Mouse (Mus musculus): ENCODE measurements at regions not wholly inside any gene's neighbourhood (a gene's known extent, or its start where the extent isn't known, plus 50 kb on each side); places are given as distances from the start of the nearest gene placed in this dataset.

DNA sequence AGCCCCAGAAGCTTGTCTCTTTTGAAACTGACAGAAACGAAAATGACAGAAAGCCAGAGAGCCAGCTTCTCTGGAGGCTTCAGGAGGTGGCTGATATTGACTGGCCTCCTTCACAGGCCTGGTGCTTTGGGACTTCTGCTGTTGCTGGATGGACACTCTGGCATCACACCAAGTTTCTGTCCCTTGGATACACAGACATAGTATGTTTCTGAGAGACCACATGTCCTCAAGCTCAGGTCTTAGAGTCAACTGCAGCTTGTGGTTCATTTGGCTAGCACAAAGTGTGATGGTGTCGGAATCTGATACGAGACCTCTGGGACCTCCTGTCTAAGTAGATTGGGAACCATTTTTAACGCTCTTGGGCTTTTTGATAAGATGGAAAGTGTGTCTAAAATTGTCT, 502.0 kb downstream of the Sqor start:
- DNase-seq (ENCODE audit: low read depth, low spot score): no peak

DNA sequence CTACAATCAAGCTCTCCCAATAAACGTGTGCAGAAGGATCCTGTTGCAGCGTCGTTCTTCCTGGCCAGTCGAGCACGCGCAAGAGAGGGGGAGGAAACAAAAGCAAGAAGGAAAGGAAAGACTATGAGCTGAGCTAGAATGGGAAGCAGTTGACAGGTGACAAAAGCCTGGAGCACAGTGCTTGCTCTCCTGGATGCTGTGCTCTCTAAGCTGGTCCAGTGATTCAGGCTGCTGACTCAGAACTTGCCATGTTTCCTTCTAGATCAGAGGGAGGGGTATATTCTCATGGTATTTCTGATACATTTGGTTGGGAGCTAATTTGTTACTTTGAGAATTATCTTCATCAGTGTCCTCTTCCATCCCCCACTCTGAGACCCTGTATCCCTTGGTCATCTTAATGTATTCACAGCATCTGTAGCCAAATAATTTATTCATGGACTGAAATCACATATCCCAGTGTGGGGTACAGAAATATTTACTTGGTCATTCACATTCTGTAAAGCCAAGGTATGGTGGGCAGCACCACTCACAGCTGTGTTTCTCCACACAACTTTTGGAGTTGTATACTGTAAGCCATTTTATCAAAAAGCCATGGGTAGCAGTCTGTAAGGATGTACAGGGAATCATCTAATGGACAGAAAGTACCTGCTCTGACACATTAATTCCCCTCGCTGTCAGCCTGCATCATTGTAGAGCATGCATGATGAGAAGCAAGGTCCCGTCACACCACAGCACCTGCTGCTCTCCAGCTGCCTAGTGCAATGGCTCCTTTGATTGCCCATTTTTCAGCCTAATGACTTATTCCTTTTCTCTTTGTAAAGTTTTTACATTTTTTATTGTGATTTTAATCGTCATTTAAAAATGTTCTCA, 510.1 kb downstream of the Sqor start:
- DNase-seq (ENCODE audit: low read depth, low spot score): no peak

DNA sequence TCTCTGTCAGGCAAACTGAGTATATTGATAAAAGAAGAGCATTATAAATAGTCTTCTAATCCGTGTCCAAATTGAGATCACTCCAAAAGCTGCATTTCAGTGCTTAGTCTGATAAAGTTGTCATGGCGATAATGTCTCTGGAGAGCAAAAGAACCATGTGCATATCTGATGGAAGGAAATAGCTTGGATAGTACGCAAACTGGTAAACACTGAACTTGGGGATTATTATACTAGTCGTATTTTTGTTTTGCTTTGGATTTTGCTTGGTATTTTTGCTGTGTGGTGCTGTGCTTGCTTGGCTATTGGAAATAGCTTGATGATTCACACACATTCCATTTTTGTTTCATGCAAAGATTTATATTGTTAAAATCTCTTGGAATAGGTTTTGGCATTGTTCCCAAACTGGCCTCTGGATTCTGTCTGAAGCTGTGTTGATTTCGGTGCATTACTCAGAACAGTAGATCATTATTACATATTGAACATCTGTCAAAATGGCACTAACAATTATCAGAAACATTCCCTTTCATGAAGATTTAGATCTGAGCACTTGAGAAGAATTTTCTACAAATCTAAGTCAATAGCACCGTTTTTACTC, 510.8 kb downstream of the Sqor start:
- no peak for DNase-seq (ENCODE audit: low read depth, low spot score)

DNA sequence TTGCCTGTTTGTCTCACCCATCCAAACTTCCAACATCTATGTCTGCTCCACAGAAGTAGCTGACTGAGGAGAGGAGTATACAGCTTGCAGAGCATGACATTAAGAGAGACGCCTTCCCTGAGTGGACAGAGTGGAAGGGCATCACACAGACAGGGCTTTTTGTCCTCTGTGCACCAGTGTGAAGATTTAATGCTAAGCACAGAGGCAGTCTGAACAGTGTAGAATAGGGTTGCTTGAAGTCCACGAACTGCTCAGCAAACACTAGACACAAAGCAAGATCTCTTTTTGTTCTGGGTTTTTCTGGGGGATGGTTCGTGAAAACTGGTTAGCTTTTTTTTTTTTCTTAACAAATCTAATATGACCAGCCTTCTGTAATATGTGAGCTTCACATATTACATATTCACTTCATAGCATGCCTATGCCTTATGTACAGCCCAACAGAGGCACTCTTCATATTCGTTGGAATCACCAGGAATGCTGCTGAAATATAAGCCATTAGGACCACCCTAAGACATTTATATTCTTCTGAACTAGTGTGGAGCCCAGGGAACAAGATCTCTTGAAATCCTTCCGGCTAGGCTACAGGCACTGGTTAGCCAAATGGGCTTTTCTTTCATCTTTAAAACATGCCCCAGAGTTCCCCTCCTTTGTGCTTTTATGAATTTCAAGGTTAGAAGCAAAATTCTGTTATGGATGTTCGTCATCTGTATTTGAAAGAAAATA, 546.7 kb downstream of the Sqor start:
- DNase-seq (ENCODE audit: low read depth, low spot score): no peak

DNA sequence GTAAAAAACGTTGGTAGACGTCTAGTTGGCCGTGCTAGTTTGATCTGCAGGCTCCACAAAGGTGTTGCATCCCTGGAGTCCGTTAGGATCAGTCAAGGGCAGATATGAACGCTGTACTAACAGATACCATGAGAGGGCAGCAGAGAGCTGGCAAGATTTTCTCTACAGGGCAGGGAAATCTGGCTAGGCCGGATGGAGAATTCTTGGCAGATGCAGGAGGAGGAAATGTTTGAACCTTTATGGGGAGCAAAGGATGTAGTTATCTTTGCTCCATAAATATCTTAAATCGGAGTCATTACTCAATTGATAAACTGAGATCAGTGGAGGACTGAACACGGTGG, 547.2 kb downstream of the Sqor start:
- DNase-seq (ENCODE audit: low read depth, low spot score): peak; percentile 54

DNA sequence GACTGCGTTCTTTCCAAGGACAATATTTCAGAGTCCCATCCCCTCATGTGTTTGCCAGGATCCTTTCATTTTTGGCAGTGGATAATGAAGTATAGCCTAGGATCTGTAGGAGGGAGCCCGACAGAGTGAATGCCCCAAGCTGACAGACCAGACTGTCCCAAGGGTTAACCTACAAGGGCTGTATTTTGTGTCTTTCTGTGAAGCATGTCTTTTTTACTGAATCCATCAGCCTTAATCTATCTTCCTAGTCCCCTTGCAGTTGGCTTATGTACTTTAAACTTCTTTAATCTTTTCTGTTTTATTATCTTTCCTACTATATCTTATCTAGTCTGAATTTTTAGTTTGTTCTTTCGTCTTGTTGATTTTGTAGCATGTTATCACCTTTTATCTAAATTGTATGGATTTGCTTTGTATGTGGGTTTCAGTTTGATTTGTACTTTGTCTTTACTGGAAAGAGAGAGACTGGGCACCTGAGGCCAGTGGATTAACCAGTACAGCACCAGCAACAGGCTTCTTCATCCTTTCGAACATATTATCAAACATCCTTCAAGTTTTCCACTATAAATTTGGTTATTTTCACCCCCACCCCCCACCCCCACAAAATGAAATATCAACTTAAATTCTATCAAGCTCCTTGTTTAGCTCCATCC, 555.5 kb downstream of the Sqor start:
- no peak for DNase-seq (ENCODE audit: low read depth, low spot score)

DNA sequence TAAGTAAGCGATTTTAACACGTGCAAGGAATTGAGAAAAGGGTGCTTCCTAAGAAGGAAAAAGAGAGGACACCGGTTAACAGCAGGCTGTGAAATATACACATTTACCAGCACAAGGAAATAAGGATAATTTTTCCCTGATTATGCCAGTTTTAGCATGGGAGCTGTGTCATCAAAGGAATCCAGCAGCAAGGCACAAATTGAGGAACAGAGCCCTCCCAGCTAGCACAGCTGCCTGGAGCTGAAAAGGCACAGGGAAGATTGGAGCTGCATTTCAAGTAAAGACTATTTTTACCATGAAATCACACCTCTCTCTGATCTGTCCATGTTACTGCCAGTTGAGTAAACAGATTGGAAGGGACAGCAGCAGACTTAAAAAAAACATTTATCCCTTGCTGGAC, 558.7 kb downstream of the Sqor start:
- no peak for DNase-seq (ENCODE audit: low read depth, low spot score)

DNA sequence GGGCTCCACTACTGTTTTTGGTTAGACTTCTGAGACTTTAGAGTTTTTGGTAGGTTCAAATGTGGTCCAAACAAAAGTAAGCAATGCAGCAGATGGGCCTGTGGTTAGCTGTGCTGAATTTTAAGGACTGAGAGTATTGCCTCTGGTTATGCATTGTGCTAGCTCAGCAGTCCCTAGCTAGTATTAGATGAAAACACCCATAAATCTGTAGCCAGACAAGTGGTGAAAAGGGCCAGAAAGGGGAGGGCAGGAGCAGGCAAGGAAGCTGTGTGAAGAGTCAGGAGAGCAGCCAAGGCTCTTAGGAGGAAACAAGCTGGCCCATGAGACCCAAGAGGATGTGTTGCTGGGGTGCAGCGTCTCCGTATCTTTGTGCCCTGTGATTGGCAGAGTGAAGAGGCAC, 559.9 kb downstream of the Sqor start:
- no peak for DNase-seq (ENCODE audit: low read depth, low spot score)

DNA sequence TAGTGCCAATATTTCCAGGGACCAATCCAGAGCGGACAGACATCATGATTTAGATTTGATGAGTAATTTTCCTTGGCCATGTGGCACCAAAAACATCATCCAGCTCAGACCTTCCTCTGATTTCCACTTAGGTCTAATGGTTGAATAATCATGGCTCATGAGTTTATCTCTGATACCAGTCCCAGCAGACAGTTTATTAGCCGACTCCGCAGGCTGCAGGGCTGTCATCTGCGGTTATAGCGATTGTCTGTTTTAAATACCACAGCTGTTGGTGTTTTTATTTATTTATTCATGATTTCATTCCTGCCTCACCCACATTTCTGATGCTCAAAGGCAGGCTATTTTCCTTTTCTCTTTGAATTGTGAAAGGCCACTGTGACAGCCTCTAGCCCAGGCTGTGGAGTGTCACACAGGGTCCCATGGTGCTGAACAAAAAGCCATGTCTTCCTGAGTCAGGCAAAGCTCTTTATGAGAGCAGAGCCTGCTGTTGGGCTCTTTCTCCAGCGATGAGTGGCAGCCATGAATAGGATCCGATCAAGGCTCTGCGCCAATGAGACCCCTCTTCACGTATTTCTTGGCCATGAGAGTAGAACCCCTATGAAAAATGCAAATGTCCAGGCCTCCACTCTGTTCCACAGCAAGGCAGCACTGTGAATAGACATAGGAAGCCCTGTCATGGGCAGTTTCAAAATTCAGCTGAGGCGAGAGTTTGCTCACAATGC, 584.7 kb downstream of the Sqor start:
- no peak for DNase-seq (ENCODE audit: low read depth, low spot score)

DNA sequence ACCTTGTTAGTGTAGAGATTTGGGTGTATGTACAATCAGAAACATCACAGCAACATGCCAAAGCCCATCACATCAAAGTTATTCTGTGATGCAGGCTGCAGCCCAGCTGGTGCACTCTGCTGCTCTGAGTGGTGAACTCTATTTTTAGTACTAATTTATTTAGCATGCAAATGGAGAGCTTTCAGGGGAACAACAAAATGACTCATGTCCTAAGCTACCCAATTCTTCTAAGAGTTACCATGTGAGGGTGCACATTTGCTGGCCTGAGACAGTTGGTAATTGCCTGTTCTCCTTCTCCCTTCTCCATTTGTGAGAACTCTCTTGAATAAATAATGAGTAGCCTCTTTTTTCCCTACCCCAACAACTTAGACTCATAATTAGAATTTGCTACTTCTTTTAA, 599.2 kb downstream of the Sqor start:
- DNase-seq (ENCODE audit: low read depth, low spot score): peak; percentile 9

DNA sequence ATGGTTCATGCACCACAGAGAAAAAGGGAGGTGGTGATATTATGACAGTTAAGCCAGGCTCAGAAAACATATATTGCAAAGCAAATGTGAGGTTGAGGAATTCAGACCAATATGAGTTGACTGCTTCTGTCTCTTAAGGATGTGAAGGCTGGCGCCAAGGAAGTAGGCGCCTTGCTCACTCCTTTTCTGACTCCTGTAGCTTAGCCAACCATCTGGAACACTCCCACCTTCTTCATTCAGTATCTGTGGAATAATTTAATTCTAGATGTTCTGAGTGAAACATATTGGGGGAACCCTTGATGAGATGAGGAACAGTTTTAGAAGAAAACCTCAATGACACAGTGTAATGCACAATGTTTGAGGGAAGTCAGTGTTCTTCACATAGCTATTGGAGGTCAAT, 601.5 kb downstream of the Sqor start:
- no peak for DNase-seq (ENCODE audit: low read depth, low spot score)

DNA sequence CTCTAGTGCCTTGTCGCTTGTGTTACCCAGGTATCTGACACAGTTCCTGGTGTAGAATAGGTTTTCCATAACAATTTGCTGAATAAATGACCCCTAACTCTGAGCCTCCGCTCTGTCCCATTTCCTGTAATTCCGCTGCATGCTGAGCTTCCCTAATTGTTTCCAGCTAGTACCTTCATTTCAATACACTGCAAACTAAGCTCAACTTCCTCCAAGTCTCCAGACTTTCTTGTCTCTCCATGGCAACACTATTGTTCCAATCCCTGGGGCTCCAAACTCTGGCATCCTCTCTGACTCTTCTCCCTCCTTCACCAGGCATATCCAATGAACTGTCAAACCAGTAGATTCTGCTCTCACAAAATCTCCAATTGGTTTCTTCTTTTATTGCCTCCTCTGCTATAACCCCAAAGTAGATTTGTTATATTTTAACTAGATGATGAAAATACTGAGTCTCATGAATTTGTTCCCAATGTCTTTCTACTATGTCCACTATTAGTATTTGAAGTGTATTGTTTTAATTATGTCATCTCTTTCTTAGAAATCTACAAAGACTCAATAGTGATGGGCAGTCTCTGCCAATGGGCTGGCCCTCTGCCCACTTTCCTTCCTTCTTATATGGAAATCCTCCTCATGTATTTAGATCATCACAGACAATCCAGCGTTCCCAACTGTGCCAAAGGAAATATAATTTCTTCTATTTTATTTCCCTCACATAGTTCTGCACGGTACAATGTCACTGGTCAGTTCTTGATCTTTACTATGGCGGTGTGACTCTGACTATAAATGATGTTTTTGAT, 620.8 kb downstream of the Sqor start:
- peak; percentile 97 for DNase-seq (ENCODE audit: low read depth, low spot score)

DNA sequence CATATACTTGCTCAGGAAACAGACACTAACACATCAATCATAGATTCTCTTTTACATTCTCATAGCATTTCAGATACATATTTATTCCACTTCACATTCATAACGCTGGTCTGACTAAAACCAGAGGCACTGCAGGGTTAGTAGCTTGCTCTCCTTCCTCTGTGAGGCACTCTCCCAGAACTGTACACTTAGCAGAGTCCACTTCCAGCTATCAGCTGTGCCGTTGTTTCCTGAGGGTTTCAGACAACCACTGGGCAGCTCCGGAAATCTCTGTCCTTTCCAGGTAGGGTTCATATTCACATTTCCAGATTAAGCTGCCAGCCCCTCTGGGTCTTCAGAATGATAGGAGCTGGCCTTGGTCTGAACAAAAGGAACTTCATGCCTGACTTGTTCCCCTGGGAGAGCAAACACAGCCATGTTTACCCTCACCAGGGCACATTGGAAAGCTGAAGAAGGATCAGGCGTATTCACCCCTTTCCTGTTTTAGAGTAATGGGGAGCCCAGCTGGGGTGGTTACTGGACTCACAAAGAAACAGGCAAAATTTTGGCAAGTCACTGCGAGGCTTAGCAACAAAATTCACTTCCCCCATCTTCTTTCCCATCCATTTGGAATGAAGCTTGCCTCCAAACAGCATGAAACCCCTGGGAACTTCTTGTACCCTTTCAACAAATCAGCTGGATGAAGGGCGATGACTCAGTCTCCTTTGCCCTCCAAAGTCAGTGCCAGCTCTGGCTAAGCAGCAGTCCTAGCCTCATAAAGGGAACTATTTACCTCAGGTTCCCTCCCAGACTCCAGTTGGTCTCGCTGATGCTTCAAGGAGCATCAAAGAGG, 622.0 kb downstream of the Sqor start:
- peak; percentile 23 for DNase-seq (ENCODE audit: low read depth, low spot score)

DNA sequence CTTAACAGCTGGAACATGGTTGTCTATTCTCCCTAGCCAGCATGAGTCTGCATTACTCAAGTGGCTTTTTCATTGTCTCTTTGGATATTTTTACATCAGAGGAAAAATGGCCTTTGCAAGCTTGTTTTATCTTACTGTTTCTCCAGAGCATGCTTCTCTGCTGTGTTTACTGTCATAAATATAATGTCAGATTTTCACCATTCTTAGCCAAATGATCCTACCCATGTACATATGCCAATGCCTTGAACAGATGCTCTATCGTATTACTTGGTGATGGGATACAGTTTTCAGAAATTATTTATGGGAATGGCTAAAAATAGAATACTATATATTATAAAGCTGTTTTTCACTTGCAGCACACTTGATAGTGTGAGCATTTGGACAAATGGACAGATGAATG, 625.9 kb downstream of the Sqor start:
- DNase-seq (ENCODE audit: low read depth, low spot score): no peak

DNA sequence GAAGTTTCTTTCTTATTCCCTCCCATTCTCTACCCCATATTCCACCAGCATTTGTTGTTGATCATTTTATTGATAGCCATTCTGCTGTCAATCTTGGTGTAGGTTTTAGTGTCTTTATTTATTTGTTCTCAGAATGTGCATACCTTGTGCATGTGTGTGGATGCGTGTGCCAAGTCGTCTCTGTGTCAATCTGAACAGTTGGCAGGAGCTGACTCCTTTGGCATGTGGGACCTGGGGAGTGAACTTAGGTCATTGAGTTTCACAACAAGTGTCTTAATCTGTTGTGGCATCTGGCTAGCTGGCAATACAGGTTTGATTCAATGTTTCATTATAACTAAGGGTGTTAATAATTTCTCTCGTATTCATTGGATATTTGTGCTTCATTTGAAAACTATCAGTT, 629.3 kb downstream of the Sqor start:
- DNase-seq (ENCODE audit: low read depth, low spot score): no peak

DNA sequence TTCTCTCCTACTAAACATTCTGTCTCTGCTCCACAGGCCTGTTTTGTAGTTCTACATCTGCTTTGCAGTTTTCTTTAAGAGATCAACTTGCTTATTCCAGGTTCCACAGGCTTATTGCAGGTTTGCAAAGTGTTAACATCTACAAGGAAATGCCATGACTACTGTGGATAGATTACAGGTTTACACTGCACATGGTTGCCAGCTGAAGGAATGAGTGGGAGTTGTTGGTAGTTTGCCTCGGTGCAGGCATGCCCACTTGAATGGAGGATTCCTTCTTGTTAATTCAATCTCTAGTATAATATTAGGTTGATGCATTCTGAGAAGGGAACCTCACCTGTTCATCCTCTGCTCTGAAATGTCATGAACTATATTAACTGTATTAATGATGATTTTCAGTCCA, 632.5 kb downstream of the Sqor start:
- DNase-seq (ENCODE audit: low read depth, low spot score): no peak

DNA sequence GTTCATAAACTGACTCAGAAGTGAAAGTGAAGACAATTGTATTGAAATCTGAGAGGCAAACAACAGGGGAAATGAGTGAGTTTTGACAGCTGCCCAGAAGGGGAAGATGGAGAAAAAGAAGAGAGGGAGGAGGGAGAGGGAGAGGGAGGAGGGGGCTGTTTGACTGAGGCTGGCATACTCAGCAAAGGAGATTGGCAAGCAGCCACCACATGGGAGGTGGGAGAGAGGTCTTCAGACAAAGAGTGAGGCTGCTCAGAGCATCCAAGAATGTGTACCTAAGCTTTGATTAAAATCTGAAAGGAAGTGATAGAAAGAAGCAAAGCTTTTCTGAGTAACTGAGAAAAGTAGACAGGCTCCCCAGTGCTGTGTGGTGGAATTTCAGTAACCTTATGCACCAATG, 636.0 kb downstream of the Sqor start:
- no peak for DNase-seq (ENCODE audit: low read depth, low spot score)

DNA sequence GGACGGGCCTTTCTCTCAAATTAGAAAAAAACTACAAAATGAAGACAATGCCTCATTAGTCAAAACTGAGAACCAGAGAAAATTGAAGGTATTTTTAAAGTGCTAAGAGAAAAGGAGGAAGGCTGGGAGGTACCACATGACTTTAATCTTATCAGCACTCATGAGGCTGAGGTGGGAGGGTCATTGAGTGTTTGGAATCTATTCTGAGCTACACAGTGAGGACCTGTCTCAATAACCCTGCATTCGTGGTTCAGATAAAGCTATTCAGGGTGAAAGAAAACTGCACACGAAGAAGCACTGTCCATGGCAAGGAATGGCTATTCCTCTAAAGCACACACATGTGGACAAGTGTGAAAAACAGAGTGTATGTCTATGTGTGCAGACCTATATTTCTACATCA, 644.0 kb downstream of the Sqor start:
- DNase-seq (ENCODE audit: low read depth, low spot score): no peak

DNA sequence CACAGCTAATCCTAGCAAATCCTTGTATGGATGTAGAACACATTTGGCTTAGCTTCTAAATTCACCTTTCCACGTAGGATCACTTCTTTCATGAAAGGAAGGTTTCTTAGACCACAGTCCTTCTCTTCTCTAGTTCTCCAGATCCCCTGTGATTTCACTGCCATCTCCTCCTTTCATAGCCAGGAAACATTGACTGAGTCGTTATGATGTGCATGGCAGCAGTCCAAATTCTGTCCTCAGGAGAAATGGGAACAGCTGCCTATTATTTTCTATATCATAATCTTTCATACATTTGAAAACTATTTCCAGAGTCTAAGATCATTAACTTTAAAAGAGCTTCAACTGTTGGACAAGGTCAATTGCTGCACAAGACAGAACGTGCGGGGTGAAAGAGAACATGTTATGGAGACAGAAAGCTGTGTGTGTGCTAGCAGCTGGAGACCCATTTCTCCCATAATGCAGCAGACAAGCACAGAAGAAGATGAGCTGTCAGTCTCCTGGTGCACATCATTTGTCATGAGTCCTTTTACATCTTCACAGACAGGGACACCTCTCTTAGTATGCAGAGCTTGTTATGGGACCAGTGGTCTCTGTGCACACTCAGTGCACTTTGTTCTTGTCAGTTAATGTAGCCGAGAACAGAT, 631.6 kb upstream of the Sema6d start:
- no peak for DNase-seq (ENCODE audit: low read depth, low spot score)

DNA sequence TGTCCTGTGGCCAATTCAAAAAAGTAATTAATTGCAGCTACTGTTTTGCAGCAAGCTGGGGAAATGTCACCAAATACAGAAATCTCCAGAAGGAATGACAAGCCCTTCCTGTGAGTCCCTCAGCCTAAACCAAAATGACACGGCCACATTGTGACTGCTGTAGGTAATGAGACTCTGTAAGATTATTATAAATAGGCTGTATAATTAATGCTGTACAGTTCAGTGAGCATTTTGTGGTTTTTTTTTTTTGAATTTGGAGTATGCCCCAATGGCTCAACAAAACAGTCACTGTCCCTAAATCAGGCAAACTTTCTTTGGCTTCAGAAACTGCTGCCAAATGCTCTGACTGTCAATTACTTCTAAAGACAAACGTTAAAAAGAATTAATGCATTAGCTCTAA, 615.9 kb upstream of the Sema6d start:
- DNase-seq (ENCODE audit: low read depth, low spot score): no peak
